Mouse (Mus musculus) embryonic facial prominence, embryonic 11.5 days (tissue): ENCODE results near the gene Sik3. TPM values are rescaled to one million over a fixed set of nuclear protein-coding genes. Genes with fewer than 3 reads are reported as not detected.

Source experiments
- ATAC-seq: fragments of 200-750 bp; cut with Nextera tagmentation; replicated peaks from 2 replicates; pipeline ENCODE4 v1.8.0; 2017; ENCODE audit warnings: low read depth; ENCODE audit not compliant: insufficient number of reproducible peaks, low FRiP score, low TSS enrichment
- DNase-seq: peaks from one replicate; pipeline ENCODE4 v3.0.0-alpha.2; 2015; ENCODE audit warnings: low spot score
- H3K27ac ChIP-seq: fragments of 300-500 bp; sonication (generic); replicated peaks from 2 replicates; pipeline ENCODE4 v1.5.1; 2014; ENCODE audit warnings: mild to moderate bottlenecking, low read depth, low read length, control low read depth
- H3K27me3 ChIP-seq: fragments of 300-500 bp; sonication (generic); 2 replicates; pipeline ENCODE4 v1.6.1; 2014; ENCODE audit warnings: mild to moderate bottlenecking, low read length, moderate library complexity, mixed read lengths; ENCODE audit not compliant: control insufficient read depth, insufficient read depth
- H3K36me3 ChIP-seq: fragments of 300-500 bp; sonication (generic); replicated peaks from 2 replicates; pipeline ENCODE4 v1.6.1; 2014; ENCODE audit warnings: low read depth, mild to moderate bottlenecking, low read length, moderate library complexity, mixed read lengths; ENCODE audit not compliant: control insufficient read depth, insufficient read depth
- H3K4me1 ChIP-seq: fragments of 300-500 bp; sonication (generic); 2 replicates; pipeline ENCODE4 v1.6.1; 2014; ENCODE audit warnings: low read length, mixed read lengths; ENCODE audit not compliant: control insufficient read depth, insufficient read depth
- H3K4me2 ChIP-seq: fragments of 300-500 bp; sonication (generic); 2 replicates; pipeline ENCODE4 v1.6.1; 2014; ENCODE audit warnings: low read depth, mild to moderate bottlenecking, control low read depth, low read length, moderate library complexity
- H3K4me3 ChIP-seq: fragments of 300-500 bp; sonication (generic); 2 replicates; pipeline ENCODE4 v1.5.1; 2014; ENCODE audit warnings: low read depth, low read length, control low read depth
- H3K9ac ChIP-seq: fragments of 300-500 bp; sonication (generic); replicated peaks from 2 replicates; pipeline ENCODE4 v1.6.1; 2014; ENCODE audit warnings: mild to moderate bottlenecking, control low read depth, low read length
- H3K9me3 ChIP-seq: fragments of 300-500 bp; sonication (generic); replicated peaks from 2 replicates; pipeline ENCODE4 v1.6.1; 2016; ENCODE audit warnings: mild to moderate bottlenecking, low read length, inconsistent platforms, mixed read lengths; ENCODE audit not compliant: control insufficient read depth
- WGBS: fragments of 180-500 bp; shearing (Covaris S2); extraction: QIAGEN DNeasy Blood & Tissue Kit; methylation state at CpG from one replicate; pipeline ENCODE4 v1.1.7; 2014; 5-methylcytosine and 5-hydroxymethylcytosine counted together
- polyA plus RNA-seq: library from polyadenylated mRNA; unstranded; fragments of >200 nt; fragmentation: Nextera tagmentation; extraction: Ambion mirVana; gene quantifications from 2 replicates; pipeline ENCODE4 v1.2.1, GENCODE M21; 2014

The Sik3 gene
- polyA plus RNA-seq, 1 experiment from 2014 or later: 8.2 TPM

DNA sequence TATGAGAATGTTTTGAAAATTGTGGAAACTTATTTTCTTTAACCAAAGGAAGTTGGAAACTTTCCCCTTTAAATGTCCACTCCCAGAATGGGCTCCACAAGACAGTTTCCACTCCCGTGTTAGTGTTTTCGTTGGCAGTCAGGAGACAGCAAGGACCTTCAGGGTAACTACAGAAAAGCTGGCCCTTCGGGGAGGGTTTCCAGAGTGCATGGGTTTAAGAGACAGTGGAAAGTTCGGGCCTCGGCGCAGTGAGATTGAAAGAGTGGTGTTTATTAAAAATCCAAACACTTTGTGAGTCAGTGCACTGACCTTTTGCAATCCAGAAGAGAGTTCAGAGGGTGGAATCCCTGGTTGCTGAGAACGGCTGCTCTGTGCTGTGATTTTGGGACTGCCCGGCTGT, 150.8 kb downstream of the Sik3 start:
- no peaks in the 10 kb centered on the region for H3K36me3 ChIP-seq
- no peak overlapping the region for H3K4me3 ChIP-seq
- no peaks in the 10 kb centered on the region for H3K27me3 ChIP-seq
- H3K4me1 ChIP-seq: no peaks in the 10 kb centered on the region
- no peak overlapping the region for H3K27ac ChIP-seq
- WGBS: 70% methylated on average over 8 of the region's 8 CpGs
- H3K9ac ChIP-seq: no peak overlapping the region
- no peak overlapping the region for H3K4me2 ChIP-seq
- no peak for DNase-seq
- no peaks in the 10 kb centered on the region for H3K9me3 ChIP-seq
- no peak for ATAC-seq

DNA sequence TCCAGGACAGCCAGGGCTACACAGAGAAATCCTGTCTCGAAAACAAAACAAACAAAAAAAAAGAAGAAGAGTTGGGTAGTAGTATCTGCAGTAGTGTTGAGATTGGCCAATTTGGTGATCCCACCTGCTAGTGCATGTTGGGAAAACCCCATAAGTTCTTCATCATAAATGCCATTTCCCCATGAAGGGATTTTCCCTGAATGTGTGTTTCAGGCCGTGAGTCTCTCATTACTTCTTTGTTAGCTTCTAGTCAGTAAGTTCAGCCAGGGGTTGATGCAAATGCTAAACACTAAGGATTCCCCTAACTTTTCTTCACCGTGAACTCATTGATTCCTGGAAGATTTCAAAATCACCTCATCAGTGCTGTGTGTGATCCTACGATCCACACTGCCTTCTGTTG, 156.2 kb downstream of the Sik3 start:
- ATAC-seq (no peak), DNase-seq (no peak)
- Histone ChIP-seq H3K4me2 (no peak overlapping the region), H3K4me1 (no peaks in the 10 kb centered on the region), H3K27ac (no peak overlapping the region), H3K9ac (no peak overlapping the region), H3K4me3 (no peak overlapping the region), H3K36me3 (no peaks in the 10 kb centered on the region), H3K27me3 (no peaks in the 10 kb centered on the region), H3K9me3 (no peaks in the 10 kb centered on the region)
- WGBS: 93% methylated on average over 4 of the region's 4 CpGs

DNA sequence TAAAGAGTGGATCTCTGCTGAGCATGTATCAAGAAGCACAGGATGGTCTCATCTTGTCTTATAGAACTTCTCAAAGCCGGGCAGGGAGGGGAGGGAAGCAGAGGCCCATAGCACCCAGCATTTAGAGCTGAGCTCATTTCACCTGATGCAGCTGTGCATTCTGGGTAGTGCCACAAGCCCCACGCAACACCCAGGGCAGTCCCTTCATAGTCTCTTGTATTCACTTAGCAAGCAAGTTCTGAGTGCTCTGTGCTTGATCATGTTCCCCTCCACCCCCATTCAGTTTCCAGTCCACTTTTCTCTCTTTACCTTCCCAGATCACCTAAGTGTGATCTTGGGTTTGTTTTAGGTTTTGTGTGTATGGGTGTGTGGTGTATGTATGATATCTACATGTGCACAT, 159.6 kb downstream of the Sik3 start:
- no peaks in the 10 kb centered on the region for H3K27me3 ChIP-seq
- no peak overlapping the region for H3K4me2 ChIP-seq
- 75% methylated on average over 2 of the region's 2 CpGs for WGBS
- no peak overlapping the region for H3K4me3 ChIP-seq
- H3K27ac ChIP-seq: no peak overlapping the region
- no peaks in the 10 kb centered on the region for H3K4me1 ChIP-seq
- H3K9me3 ChIP-seq: no peaks in the 10 kb centered on the region
- H3K9ac ChIP-seq: no peak overlapping the region
- ATAC-seq (no peak), DNase-seq (no peak)
- no peaks in the 10 kb centered on the region for H3K36me3 ChIP-seq

DNA sequence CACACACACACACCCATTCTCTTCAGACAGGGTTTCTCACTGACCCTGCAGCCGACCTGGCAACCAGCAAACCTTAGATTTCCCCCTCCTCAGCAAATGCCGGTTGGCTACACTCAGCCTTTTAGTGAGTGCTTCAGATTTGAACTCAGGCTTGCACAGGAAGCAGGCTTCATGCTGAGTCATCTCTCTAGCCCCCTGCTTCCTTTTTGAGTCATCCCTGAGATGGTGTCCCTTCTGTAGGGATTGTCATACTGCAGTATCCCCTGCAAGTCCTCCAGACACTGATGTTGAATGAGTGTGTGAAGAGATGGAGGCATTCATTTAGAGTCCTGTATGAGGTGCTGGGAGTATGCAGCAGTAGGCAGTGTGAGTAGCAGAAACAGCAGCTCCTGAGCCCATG, 160.3 kb downstream of the Sik3 start:
- 53% methylated on average over 2 of the region's 2 CpGs for WGBS

DNA sequence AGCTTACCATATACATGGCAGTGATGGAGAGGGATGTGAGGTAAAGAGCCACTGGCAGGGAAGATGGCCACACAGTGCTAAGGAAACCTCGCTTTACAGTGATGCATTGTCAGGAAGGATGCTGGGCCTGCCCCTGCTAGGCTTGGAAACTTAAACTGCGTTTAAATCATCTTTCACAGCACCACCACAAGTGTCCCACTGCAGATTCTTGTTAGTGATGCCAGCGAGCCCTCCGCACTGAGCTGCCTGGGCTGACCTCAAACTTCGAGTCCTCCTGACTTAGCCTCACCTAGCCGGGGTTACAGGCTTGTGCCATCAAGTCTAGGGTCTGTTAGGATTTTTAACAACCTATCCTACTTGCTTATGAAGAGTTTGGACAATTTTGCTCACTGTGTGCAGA, 161.3 kb downstream of the Sik3 start:
- no peak overlapping the region for H3K4me3 ChIP-seq
- H3K9me3 ChIP-seq: no peaks in the 10 kb centered on the region
- WGBS: 90% methylated on average over 6 of the region's 6 CpGs
- no peak for ATAC-seq
- H3K4me1 ChIP-seq: no peaks in the 10 kb centered on the region
- H3K9ac ChIP-seq: no peak overlapping the region
- H3K4me2 ChIP-seq: no peak overlapping the region
- H3K27me3 ChIP-seq: no peaks in the 10 kb centered on the region
- no peak overlapping the region for H3K27ac ChIP-seq
- no peaks in the 10 kb centered on the region for H3K36me3 ChIP-seq
- DNase-seq: no peak

More for the DNA sequence above, 160.3 kb downstream of the Sik3 start:
- H3K9ac ChIP-seq: no peak overlapping the region
- H3K27ac ChIP-seq: no peak overlapping the region
- no peak overlapping the region for H3K4me3 ChIP-seq
- no peak for ATAC-seq
- no peak overlapping the region for H3K4me2 ChIP-seq
- no peaks in the 10 kb centered on the region for H3K36me3 ChIP-seq
- no peaks in the 10 kb centered on the region for H3K27me3 ChIP-seq
- H3K4me1 ChIP-seq: no peaks in the 10 kb centered on the region
- H3K9me3 ChIP-seq: no peaks in the 10 kb centered on the region
- DNase-seq: no peak

DNA sequence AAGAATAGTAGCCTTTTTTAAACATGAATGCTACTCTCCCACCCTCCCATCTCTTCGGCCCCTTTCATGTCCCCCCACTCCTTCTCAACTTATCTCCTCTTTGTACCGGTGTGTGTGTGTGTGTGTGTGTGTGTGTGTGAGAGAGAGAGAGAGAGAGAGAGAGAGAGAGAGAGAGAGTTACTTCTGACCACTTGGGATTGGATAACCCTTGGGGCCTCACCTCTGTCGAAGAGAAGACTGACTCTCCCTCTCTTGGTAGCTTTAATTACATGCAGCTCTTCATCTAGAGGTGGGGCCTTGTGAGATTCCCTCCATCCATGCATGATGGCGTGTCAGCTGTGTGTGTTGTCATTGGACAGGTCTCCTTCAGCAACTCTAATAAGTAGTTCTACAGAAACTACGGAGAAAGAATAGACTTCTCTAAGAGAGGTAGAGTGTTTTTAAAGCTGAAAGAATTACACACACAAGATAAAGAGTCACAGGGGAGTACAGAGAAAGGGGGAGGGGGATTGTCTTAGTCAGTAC, 162.2 kb downstream of the Sik3 start:
- no peak for ATAC-seq
- H3K4me3 ChIP-seq: no peak overlapping the region
- no peaks in the 10 kb centered on the region for H3K27me3 ChIP-seq
- 76% methylated on average over 5 of the region's 5 CpGs for WGBS
- H3K4me2 ChIP-seq: no peak overlapping the region
- no peaks in the 10 kb centered on the region for H3K4me1 ChIP-seq
- H3K27ac ChIP-seq: no peak overlapping the region
- DNase-seq: no peak
- H3K36me3 ChIP-seq: no peaks in the 10 kb centered on the region
- no peak overlapping the region for H3K9ac ChIP-seq
- H3K9me3 ChIP-seq: no peaks in the 10 kb centered on the region

DNA sequence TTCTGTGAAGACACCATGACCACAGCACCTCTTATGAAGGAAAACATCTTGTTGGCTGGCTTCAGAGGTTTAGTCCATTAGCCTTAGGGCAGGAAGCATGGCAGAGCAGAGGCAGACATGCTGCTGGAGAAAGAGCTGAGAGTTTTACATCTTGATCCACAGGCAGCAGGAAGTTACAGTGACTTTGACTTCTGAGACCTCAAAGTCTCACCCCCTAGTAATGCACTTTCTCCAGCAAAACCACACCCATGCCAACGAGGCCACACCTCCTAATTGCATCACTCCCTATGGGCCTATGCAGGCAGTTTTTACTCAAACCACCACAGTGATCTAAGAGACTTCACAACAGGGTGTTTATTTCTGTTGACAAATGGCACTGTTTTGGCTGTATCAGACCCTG, 162.7 kb downstream of the Sik3 start:
- DNase-seq: no peak
- no peak overlapping the region for H3K9ac ChIP-seq
- WGBS: 54% methylated on average over 1 of the region's 1 CpGs
- H3K4me2 ChIP-seq: no peak overlapping the region
- no peak for ATAC-seq
- H3K4me1 ChIP-seq: no peaks in the 10 kb centered on the region
- H3K36me3 ChIP-seq: no peaks in the 10 kb centered on the region
- H3K27me3 ChIP-seq: no peaks in the 10 kb centered on the region
- H3K4me3 ChIP-seq: no peak overlapping the region
- no peak overlapping the region for H3K27ac ChIP-seq
- no peaks in the 10 kb centered on the region for H3K9me3 ChIP-seq

DNA sequence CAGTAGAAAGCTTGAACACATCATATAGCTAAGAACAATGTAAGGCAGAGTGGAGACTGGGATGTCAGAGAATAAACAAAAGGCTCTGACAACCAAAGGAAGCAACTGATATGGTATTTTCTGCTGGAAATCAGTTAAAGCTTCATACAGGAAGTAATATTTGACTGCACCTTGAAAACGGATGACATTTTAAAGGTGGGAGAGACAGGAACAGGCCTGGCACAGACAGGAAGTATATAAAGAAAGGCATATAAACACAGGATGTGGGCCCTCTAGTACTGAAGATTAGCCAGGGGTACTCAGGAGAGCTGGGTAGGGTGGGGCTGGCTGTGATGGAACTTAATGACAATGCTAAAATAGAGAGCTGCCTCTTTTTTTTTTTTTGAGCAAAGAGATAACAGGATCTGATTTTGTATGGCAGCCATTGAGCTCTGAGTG, 163.3 kb downstream of the Sik3 start:
- ATAC-seq (no peak), DNase-seq (no peak)
- H3K27me3 ChIP-seq: no peaks in the 10 kb centered on the region
- WGBS: 59% methylated on average over 1 of the region's 1 CpGs
- no peaks in the 10 kb centered on the region for H3K9me3 ChIP-seq
- no peak overlapping the region for H3K27ac ChIP-seq
- H3K9ac ChIP-seq: no peak overlapping the region
- H3K4me3 ChIP-seq: no peak overlapping the region
- no peak overlapping the region for H3K4me2 ChIP-seq
- no peaks in the 10 kb centered on the region for H3K36me3 ChIP-seq
- H3K4me1 ChIP-seq: no peaks in the 10 kb centered on the region
